Mouse (Mus musculus): ENCODE measurements around the gene Vmn1r59. TPM values are rescaled to one million over a fixed set of nuclear protein-coding genes. Genes with fewer than 3 reads are reported as not detected.
"Not testable (repeated sequence)": the region's sequence is repeated elsewhere in the genome, so short reads cannot be mapped to it uniquely, and the experiment has no call there.

The Vmn1r59 gene
- not detected for polyA plus RNA-seq (2017; shearing (Covaris generic))

- no peak for ATAC-seq
These were observed at the start of gene Vmn1r59 for GRCm38 (mm10) chr7:5456674-5457073. Gene Vmn1r59 (minus strand): TSS chr7:5456774.

- ATAC-seq = not testable (repeated sequence)
These were observed 37.3 kb upstream of the Vmn1r59 start, which contains the start of gene Vmn2r28 for GRCm38 (mm10) chr7:5493856-5494255. Gene Vmn2r28 (minus strand): TSS chr7:5493956.

DNA sequence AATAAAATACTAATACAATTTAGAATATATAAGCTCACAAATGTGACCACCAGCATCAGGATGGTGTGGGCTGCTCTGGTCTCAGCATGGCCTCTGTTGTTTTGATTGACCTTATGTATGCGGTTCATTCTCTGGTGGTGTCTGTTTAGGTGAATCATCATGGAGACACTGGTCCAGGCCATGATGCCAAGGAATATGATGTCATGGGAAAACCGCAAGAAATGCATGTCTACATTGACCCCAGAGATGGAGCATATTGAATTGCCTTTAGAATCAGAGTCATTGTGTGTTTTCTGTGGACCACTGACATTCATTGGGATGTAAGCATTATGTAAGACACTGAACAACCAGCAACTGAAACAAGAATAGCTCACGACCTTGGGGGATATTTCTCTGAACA is 2.6 kb downstream of the Vmn1r59 start:
- ATAC-seq = not testable (repeated sequence)

DNA sequence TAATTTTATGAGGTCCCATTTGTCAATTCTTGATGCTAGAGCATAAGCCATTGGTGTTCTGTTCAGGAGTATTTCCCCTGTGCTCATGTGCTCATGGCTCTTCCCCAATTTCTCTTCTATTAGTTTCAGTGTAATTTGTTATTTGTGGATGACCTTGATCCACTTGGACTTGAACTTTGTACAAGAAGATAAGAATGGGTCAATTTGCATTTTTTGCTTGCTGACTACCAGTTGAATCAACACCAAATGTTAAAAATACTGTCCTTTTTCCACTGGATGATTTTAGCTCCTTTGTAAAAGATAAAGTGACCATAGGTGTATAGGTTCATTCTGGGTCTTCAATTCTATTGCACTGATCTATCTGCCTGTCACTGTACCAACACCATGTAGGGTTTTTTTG is 7.9 kb downstream of the Vmn1r59 start:
- ATAC-seq = no peak

DNA sequence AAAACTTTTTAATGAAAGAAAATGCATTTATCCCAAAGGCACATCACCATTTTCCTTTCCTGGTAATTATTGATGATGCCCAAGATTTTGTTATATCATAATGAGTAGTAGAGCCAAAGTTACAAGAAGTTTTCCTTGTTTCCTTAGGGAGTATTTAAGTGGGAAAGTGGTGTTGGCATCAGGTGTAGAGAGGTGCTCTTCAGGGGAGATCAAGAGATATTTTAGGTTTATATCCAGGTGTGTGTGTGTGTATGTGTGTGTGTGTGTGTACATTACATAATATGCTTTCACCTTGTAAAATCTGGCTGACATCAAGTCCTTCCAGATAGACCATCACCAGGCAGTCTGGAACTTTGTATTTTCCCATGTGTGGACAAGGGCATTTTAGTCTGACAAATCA is 43.3 kb downstream of the Vmn1r59 start, which contains the start of gene Vmn1r58:
Gene Vmn1r58 (minus strand): TSS at position 101 of the 400 bp plus-strand sequence.
- ATAC-seq = not testable (repeated sequence)

DNA sequence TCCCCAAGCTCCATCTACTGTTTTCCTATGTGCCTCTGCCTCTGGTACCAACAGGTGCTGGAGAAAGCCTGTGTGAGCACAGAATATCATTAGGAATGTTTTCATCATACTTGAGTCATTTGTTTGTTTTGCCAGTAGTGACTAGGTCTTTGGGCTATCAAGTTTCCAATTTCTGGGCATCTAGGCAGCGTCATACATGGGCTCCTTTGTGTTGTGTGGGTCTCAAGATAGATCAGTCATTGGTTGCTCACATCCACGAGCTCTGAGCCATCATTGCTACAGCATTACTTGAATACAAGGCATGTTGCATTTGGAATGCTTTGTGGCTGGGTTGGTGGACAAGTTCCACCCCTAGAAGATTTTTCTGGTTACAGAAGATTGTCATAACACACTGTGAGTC is 50.4 kb downstream of the Vmn1r59 start:
- ATAC-seq = no peak

Other genes with a start within 250 kb of the Vmn1r59 start
- not detected for gene Vmn1r57, start 238.3 kb downstream of the Vmn1r59 start, polyA plus RNA-seq (2017; shearing (Covaris generic))
- gene Gm5065, start 106.2 kb downstream of the Vmn1r59 start, polyA plus RNA-seq (2017; shearing (Covaris generic)) = not detected
- gene Nlrp2, start 105.7 kb downstream of the Vmn1r59 start, polyA plus RNA-seq (2017; shearing (Covaris generic)) = not detected
- gene Vmn1r58, start 43.4 kb downstream of the Vmn1r59 start, polyA plus RNA-seq (2017; shearing (Covaris generic)) = under 1 TPM in 1 of 3 experiments, not detected in 2; 0.03 TPM
- under 1 TPM in 1 of 3 experiments, not detected in 2; 0.09 TPM for gene Vmn2r28, start 37.2 kb upstream of the Vmn1r59 start, polyA plus RNA-seq (2017; shearing (Covaris generic))
- under 1 TPM in 1 of 3 experiments, not detected in 2; 0.13 TPM for gene Vmn1r60, start 90.5 kb upstream of the Vmn1r59 start, polyA plus RNA-seq (2017; shearing (Covaris generic))
- under 1 TPM in 2 of 3 experiments, not detected in 1; 0.06 to 0.11 TPM for gene Vmn1r61, start 156.5 kb upstream of the Vmn1r59 start, polyA plus RNA-seq (2017; shearing (Covaris generic))
- gene Vmn1r62, start 216.9 kb upstream of the Vmn1r59 start, polyA plus RNA-seq (2017; shearing (Covaris generic)) = not detected